Mouse (Mus musculus) heart, embryonic 10.5 days (tissue): Measurements from ENCODE around the gene Morc3. TPM values are rescaled to one million over a fixed set of nuclear protein-coding genes. Genes with fewer than 3 reads are reported as not detected.

Source experiments
- DNase-seq: peaks from one replicate; pipeline ENCODE4 v3.0.0-alpha.2; 2017; ENCODE audit warnings: low spot score
- H3K27ac ChIP-seq: fragments of 300-500 bp; sonication (generic); 2 replicates; pipeline ENCODE4 v1.5.1; 2016; ENCODE audit warnings: mild to moderate bottlenecking
- H3K27me3 ChIP-seq: fragments of 300-500 bp; sonication (generic); 2 replicates; pipeline ENCODE4 v1.6.1; 2016; ENCODE audit warnings: mild to moderate bottlenecking; ENCODE audit not compliant: poor library complexity, insufficient read depth, severe bottlenecking
- H3K36me3 ChIP-seq: fragments of 300-500 bp; sonication (generic); 2 replicates; pipeline ENCODE4 v1.6.1; 2016; ENCODE audit warnings: mild to moderate bottlenecking, moderate library complexity
- H3K4me1 ChIP-seq: fragments of 300-500 bp; sonication (generic); 2 replicates; pipeline ENCODE4 v1.6.1; 2016; ENCODE audit warnings: mild to moderate bottlenecking
- H3K4me3 ChIP-seq: fragments of 300-500 bp; sonication (generic); 2 replicates; pipeline ENCODE4 v1.5.1; 2016; ENCODE audit warnings: mild to moderate bottlenecking, moderate library complexity
- H3K9me3 ChIP-seq: fragments of 300-500 bp; sonication (generic); 2 replicates; pipeline ENCODE4 v1.6.1; 2016; ENCODE audit warnings: mild to moderate bottlenecking, moderate library complexity
- WGBS: fragments of 180-500 bp; shearing (Covaris S2); methylation state at CpG from one replicate; pipeline ENCODE4 v1.1.7; 2016; 5-methylcytosine and 5-hydroxymethylcytosine counted together
- polyA plus RNA-seq: library from polyadenylated mRNA; unstranded; fragments of >200 nt; fragmentation: Nextera tagmentation; extraction: Ambion mirVana; gene quantifications from 2 replicates; pipeline ENCODE4 v1.2.1, GENCODE M21; 2016

The Morc3 gene
- polyA plus RNA-seq, 1 experiment from 2014 or later, result 28.1 TPM

DNA sequence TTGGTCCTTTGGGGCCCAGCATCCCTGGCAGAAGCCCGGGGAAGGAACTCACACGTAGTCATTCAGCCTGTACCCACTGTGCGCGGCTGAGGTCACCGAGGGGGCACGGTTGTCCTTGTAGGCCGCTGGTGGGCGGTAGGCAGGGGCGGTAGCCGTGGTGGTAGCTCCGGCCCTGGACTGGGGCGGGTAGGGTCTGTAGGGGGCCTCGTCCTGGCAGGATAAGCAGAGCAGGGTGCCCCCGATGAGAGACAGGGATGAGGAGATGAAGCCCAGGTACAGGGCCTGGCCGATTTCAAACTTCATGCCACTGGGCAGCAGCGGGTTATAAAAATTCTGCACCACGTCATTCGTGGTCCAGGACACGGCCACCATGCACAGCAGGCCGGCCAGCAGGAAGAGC lies 87.3 kb downstream of the Morc3 start:
- Histone ChIP-seq H3K36me3 (no peaks in the 10 kb centered on the region), H3K4me3 (no peak overlapping the region), H3K27me3 (no peaks in the 10 kb centered on the region), H3K9me3 (no peaks in the 10 kb centered on the region), H3K4me1 (peaks cover 22% of the 10 kb centered on the region), H3K27ac (no peak overlapping the region)
- whole genome bisulfite sequencing, result 78% methylated on average over 20 of the region's 20 CpGs
- DNase-seq, result no peak

- Histone ChIP-seq H3K4me3 (no peak overlapping the region), H3K4me1 (peaks cover 22% of the 10 kb centered on the region), H3K27ac (no peak overlapping the region), H3K9me3 (no peaks in the 10 kb centered on the region), H3K27me3 (no peaks in the 10 kb centered on the region), H3K36me3 (no peaks in the 10 kb centered on the region)
- DNase-seq, result no peak
- 42% methylated on average over 4 of the region's 4 CpGs for WGBS
Observed at GRCm38 (mm10) chr16:93920673-93921072, 88.8 kb downstream of the Morc3 start.

DNA sequence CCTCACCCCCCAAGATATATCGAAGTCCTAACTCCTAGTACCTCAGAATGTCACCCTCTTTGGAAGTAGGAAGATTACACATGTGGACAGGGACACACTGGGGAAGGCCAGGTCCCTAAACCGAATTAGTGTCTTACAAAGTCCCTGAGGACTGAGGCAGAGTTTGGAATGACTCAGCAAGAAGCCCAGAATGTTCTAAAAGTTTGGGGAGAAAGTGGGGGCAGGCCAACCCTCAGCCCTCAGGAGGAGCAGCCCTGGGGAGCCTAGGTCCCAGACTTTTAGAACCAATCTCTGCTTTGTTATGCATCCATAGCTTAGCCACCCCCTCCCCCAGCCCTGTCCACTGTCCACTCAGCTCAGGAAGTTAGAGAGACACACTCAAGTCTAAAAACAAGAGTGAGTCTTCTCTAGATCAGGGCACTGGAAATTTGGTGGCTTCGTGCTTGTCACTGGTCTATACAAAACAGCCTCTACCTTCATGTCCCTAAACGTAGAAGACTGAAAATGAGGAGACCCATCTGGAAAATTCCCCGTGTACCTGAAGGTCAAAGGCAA lies 91.0 kb downstream of the Morc3 start:
- Histone ChIP-seq H3K4me1 (peaks cover 19% of the 10 kb centered on the region), H3K36me3 (no peaks in the 10 kb centered on the region), H3K4me3 (no peak overlapping the region), H3K27ac (no peak overlapping the region), H3K9me3 (no peaks in the 10 kb centered on the region), H3K27me3 (no peaks in the 10 kb centered on the region)
- 73% methylated on average over 5 of the region's 5 CpGs for WGBS
- DNase-seq, result no peak

DNA sequence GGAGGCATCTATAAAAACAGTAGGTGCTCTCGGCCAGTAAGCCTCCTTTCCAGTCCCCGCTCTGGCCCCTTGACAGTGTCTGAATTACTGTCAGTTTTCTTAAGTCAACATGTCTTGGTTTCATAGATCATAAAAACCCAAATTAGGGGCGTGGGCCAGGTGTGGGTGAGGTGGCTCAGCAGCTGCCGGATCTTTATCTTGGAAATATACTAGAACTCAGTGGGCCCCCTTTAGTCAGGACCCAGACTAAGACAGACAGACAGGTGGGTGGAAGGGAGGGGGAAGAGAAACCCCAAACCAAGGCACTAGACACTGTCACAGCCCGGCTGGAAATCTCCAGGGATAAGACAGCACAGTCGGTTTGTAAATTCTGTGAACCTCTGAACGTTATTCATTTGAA lies 91.9 kb downstream of the Morc3 start:
- no peaks in the 10 kb centered on the region for H3K36me3 ChIP-seq
- H3K27me3 ChIP-seq, result no peaks in the 10 kb centered on the region
- H3K27ac ChIP-seq, result no peak overlapping the region
- no peak overlapping the region for H3K4me3 ChIP-seq
- 76% methylated on average over 7 of the region's 7 CpGs for WGBS
- no peak for DNase-seq
- no peaks in the 10 kb centered on the region for H3K9me3 ChIP-seq
- peaks cover 10% of the 10 kb centered on the region for H3K4me1 ChIP-seq

Other genes starting within 250 kb of the Morc3 start
- gene Setd4, start 228.1 kb upstream of the Morc3 start, polyA plus RNA-seq, result 8.1 and 12.1 TPM in 2 replicates
- 51.5 and 71.7 TPM in 2 replicates for gene Cbr1, start 226.3 kb upstream of the Morc3 start, polyA plus RNA-seq
- gene Gm5678, start 204.0 kb upstream of the Morc3 start, polyA plus RNA-seq, result not detected in 2 replicates
- 0.20 and 0.23 TPM in 2 replicates for gene Cbr3, start 148.9 kb upstream of the Morc3 start, polyA plus RNA-seq
- gene Dop1b, start 120.2 kb upstream of the Morc3 start, polyA plus RNA-seq, result 6.3 and 7.4 TPM in 2 replicates
- 70.5 and 89.2 TPM in 2 replicates for gene Chaf1b, start 51.8 kb downstream of the Morc3 start, polyA plus RNA-seq
- gene Cldn14, start 176.7 kb downstream of the Morc3 start, polyA plus RNA-seq, result not detected in 2 replicates